Mouse (Mus musculus) megakaryocyte progenitor cell, adult 5-6 weeks (primary cell): ENCODE measurements around the gene Mecom. TPM values are rescaled to one million over a fixed set of nuclear protein-coding genes. Genes with fewer than 3 reads are reported as not detected.
"Not testable (repeated sequence)": the region's sequence is repeated elsewhere in the genome, so short reads cannot be mapped to it uniquely, and the experiment has no call there.

Source experiments
- ATAC-seq: replicated peaks from 2 replicates; pipeline ENCODE4 v1.8.0; 2016; ENCODE audit warnings: mild to moderate bottlenecking, moderate TSS enrichment, inconsistent platforms; ENCODE audit not compliant: poor library complexity
- total RNA-seq, 2 experiments: library from RNA; stranded (forward) in 1 of 2; stranded (reverse) in 1 of 2; fragments of 157-497, 149-512 nt in 1 of 2; fragments of 200-1000 nt in 1 of 2; gene quantifications; 2 replicates each; pipeline versions ENCODE4 v1.2.3 to v1.2.4; 2015 to 2017

Mecom gene
- total RNA-seq, 2 experiments from 2014 or later, result 0.17 to 4.0 TPM

DNA sequence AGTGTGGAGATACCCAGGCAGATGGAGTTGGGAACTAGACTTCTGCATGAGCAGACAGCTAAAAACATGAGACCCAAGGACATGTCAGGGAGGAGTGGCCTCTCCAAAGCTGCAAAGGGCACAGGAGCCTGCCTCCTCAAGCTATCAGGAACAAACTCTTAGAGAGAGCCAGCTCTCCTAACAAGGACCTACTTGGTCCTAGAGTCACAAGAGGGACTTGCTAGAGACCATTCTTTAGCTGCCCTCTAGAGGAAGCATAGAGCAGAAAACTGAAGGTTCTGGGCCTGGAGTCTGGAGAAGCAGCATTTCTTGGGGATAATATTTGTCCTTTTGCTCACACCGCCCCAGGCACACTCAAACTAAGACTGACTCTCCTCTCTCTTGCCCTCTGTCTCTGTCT, 99.2 kb downstream of the Mecom start:
- ATAC-seq, result peak; percentile 85

DNA sequence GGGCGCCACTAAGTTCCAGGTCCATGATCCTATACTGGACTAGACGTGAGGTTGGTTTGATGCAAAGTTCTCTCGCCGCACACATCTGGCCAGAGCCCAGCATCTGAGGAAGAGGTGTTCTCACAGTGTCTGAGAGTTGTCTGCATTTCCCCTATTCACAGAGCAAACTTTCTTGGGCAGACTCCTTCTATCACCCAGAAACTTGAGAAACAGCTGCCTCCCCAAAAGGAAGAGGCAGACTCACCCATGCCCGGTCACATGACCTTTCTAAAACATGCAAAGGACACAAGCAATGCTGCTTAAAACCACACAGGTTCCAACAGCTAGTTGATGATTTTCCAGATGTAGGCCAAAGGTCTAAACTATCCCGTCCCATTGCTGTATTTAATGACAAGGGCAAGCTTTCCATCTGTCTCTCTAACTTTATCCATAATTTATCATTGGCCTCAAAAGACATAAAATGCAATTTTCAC, 101.8 kb downstream of the Mecom start:
- no peak for ATAC-seq

DNA sequence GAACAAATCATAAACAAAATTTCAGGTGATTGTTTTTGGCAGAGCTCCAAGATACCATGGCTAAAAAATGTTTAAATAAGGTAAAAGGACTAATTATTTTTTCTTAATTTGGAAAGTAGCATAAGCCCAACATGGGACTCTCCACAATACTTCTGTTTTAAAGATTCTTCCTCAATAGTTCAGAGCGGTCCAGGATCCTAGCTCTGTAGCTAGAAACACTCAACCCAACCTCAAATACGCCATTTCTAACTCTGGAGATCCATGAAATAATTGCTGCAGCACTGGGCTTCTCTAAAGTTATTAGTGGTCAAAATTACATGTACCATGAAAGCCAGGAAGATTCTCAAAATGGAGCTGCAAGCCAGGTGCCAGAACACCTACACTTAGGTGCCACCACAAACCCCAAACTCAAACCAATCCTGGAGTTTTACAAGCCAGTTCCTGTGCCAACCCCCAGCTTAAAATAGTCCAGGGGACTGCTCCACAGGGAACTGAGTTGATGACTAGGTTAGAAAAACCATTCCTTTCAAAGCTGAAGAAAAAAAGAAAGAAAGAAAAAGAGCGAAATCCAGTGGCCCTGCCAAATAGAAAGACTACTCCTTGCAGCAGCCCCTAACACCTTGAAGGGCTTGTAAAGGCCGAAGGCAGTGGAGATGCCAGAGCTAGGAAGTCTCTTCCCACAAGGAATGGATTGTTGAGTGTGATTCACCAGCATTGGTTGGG, 102.4 kb downstream of the Mecom start:
- ATAC-seq, result no peak

DNA sequence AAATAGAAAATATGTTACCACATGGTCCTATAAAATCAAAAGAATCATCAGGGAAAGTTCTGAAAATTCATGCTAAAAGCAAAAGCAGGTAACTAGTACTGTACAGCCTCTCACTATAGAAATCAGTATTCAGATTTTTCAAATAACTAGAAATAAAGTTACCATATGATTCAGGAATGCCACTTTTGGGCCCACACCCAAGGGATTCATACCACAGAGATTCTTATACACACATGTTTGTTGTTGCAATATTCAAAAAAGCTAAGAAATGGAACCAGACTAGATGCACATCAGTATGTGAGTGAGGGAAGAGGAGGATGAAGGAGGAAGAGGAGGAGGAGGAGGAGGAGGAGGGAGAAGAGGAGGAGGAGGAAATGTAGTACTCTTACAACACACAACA, 106.2 kb downstream of the Mecom start:
- no peak for ATAC-seq

DNA sequence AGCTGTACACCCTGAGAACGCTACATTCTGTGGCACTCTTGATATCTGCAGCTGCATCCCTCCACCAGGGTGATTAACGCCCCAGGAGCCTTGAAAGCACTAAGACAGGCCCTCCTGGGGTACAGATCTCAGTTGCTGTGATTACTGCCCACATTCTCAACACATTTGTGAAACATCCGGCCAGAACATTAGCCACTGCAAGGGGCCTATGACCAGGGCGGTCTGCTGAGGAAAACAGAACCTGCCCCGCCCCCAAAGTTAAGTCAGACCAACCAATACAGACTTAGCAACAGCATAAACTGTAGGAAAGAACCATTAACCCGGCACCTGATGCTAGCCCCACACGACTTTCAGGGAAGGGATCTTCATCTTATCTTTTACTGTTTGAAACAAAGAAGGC, 109.8 kb downstream of the Mecom start:
- ATAC-seq, result no peak

DNA sequence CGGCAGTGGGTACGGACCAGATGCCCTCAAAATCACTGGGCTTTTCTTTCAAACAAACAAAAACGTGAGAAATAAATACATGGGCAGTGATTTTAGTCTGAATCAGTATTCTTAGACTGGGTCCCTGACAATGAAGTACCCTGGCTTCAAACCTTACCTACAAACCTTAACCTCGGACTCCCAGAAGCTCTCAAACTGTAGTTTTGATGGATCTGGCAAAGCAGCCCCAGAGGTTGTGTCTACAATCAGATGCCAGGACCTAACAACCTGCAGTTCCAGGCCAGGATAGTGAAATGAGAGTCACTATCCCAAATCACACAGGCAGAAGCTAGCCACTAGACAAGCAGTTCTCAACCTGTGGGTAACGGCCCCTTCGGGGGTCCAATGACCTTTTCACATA, 111.2 kb downstream of the Mecom start:
- ATAC-seq, result no peak

DNA sequence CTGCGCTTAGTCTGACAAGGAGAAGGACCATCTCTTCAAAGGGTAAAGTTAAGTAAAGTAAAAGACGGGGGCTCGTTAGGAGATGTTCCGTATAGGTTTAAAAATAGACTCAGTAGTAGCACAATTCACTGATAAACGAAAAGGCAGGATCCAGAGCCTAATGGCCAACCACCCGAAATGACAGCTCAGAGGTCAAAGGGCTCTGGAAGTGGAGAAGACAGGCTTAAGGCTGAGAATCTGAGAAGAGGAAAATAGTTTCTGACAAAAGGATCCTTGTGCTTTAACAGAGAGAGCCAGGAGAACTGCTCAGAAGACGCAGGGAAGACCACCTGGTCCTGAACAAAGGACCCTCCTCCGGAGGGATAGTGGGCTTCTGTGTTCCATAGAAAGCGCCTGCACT, 111.7 kb downstream of the Mecom start:
- no peak for ATAC-seq

DNA sequence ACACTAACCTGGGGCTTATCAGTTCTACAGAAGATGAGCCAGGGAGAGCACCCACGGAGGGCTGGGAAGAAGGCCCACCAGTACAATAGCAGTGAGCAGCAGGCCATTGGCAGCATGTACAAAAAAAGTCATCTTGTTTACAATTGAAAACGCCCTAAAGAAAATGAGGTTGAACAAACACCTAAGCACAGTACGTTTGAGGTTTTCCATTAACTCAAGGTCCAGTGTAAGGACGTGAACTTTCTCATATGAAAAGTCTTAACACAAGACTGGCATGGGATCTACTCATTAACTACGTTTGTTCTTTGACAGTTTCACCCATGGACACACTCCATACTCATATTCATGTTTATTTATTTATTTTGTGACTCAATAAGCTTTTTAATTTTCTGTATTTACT, 118.9 kb downstream of the Mecom start:
- no peak for ATAC-seq

DNA sequence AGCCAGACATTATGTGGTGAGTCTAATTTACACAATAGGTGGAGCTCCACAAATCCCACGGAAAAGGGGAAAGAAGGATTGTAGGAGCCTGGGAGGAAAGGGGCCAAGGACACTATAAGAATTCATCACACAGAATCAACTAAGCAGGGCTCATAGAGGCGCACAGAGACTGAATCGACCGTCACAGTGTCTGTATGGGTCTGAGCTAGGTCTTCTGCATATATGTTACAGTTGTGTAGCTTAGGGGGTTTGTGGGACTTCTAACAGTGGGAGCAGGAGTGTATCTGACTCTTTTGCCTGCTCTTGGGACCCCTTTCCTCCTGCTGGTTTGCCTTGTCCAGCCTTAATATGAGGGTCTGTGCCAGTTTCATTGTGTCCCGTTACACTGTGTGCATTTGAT, 123.8 kb downstream of the Mecom start:
- no peak for ATAC-seq

DNA sequence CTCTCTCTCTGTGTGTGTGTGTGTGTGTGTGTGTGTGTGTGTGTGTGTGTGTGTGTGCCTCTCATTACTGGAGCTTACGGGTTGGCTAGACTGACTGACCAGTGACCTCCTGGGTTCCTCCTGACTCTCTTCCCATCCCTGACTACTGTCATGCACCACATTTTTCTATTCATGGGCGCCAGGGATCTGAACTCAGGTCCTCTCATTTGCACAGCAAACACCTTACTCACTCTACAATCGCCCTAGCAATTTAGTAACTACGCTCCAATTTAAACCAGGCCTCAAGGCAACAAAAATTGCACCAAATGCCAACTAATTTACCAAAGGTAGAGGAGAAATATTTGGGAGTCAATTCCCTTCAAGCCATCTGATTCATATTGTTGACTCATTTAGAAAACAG, 125.9 kb downstream of the Mecom start:
- not testable (repeated sequence) for ATAC-seq

DNA sequence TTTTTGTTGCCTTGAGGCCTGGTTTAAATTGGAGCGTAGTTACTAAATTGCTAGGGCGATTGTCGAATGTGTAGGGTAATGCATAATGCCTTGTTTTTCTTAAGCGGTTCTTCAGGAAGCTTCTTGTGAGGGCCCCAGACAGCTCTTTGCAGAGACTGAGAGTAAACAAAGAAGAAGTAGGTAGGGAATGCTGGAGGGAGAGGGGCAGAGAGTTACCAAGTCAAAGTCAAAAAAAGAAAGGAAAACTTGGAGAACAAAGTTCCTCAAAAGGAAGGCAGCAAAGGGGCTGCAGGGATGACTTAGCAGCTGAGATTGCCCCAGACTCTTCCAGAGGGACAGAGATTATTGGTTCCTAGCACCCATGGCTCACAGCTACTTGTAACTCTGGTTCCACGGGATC, 126.9 kb downstream of the Mecom start:
- ATAC-seq, result no peak

DNA sequence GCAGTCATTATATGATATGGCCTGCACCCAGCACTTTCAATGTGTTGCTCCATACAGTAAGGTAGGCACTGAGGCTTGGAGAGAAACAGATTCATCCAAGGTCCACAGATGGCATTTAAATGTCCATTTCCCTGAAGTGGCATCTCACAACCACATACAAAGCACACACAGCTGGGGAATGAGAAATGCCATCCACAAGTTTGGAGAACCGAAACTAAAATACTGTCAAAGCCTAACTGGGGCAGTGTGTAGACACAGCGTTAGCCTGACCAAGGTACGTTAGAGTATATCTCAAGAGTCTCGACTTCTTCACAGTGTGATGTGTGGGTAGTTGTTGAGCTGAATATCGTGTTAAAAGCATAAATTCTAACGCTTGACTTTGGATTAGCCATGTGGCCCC, 133.6 kb downstream of the Mecom start:
- peak; percentile 69 for ATAC-seq

DNA sequence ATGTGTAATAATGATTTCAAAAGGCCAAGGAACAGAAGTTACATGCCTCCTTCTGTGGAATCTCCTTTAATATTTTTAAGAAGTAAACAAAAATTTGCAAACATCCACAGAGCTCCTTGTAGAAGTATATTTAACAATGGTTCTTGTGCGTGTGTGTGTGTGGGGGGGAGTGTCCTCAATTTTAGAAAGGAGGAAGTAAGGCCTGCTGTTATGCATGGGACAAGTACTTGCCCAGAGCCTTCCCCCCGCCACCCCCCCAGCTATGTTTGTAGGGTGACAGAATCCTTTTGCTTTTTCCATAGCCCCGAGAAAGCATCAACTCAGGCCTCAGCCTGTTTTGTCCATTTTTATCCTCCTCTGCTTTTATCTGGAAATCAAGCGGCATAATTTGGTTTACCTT, 137.0 kb downstream of the Mecom start:
- ATAC-seq, result peak; percentile 58

DNA sequence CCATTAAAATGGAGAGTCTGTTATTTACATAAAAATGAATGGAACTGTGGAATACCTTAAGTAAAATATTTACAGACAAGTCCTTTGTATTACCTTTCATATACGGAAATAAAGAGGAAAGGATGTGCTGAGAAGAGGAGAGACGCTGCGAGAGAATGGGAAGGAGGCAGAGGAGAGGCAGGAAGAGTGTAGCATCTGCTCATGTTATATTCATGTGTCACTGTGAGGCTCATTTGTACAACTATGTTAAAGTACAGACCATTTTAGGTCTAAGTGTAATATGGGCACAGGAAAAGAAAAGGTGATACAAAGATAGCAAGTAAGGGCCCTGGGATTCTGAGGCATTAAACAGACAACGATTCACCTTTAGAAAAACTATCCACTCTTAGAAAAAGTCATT, 143.0 kb downstream of the Mecom start:
- no peak for ATAC-seq

DNA sequence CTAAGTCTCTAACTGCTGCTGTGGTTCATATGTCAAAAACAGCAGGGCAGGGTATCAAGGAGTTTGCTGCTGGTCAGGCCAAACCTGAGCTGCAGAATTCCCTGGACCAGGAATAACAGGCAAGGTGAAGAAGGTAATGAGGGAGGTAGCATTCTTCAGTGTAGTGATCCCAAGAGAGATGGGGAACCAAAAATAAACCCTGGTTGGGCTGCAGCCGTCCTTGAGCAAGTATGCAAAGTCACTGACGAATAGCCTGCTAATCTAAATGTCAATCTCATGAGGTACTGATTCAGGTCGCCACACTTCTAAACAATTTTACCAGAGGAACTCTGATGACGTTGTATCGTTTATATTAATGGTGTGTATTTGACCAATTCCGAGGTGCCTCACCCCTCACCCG, 148.9 kb downstream of the Mecom start:
- no peak for ATAC-seq

DNA sequence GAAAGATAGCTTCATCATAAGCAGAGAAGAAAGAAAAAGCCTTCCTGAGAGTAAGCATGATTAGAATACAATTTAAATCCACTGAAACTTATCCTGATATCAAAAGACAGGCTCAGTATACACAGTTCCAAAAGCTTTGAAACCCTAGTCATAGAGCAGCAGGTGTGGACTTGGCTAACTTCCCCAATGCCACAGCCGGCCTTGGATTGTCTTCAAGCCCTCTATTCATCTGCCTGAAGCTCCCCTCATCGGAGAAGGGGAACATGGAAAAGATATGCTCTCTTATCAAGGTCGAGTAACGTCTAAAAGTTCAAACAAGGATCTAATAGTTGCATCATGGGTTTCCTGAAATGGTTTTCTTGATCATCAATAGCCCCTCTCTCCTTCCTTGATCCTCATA, 152.9 kb downstream of the Mecom start:
- ATAC-seq, result no peak

DNA sequence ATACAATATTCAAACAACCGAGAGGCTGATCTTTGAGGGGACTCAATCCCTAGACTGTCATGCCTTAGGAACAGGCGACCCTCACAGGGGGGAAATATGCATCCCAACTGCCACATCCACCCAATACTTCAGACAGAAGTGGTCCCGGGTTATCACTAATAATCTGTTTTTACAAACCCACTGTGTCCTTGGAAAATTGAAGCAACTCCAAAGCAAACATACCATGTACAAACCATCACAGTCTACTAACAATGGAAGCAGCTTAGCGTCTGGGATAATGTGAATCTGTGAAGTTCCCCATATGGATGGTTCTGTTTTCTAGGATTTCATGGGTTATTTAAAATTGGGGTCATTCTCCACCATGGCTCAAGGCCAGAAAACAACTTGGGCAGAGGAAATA, 155.1 kb downstream of the Mecom start:
- ATAC-seq, result no peak

DNA sequence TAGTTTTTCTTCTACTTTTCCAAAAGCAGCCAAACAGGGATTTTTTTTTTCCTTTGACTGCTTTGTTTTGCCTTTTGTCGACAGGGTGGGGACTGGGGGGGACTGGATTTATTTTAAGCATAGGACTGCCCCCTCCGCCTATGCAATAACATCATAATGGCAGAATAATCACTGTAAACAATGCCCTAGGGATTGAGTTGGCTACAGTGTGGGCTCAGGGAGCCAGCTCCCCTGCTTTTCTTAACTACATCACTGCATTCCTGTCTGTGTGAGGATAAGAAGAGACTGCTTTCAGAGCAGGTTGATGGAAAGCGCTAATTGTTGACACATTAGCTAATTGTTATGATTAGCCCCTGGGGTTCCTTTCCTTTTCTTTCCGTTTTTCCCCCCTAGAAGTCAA, 155.6 kb downstream of the Mecom start:
- no peak for ATAC-seq

DNA sequence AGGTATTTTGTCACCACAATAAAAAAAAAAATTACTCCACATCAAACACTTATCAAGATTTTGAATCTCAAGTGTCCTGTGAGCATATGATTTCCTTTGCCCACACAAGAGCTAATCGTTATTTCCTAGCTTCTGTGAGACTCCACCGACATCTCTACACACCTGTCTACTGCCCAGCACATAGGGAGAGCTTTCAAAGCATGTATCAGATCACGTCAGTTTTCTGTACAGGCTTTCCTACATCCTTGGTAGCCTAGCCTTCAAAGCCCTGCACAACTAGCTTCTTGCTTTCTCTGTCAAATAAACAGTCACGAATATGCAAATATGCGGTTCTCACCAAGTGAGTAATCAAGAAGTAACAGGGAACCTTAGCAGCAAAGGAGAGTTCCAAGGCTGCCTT, 157.5 kb downstream of the Mecom start:
- ATAC-seq, result no peak

DNA sequence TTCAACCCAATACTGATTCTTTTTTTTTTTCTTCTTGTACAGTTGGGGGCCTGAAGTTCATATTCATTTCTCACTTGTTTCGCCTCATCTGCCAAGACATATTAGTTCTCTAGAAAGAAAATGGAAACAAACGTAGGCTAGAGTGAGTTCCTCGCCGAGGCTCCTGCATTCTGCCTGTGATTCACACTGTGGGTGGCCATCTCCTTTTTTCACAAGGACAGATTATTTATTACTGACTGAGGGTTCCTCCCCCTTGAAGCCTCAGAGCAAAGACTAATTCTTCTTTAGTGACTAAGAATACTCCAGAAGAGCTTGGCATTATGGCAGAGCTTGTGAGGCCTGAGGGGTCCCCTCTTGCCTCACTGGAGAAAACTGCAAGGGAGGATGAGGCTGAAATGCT, 167.5 kb downstream of the Mecom start:
- ATAC-seq, result no peak

DNA sequence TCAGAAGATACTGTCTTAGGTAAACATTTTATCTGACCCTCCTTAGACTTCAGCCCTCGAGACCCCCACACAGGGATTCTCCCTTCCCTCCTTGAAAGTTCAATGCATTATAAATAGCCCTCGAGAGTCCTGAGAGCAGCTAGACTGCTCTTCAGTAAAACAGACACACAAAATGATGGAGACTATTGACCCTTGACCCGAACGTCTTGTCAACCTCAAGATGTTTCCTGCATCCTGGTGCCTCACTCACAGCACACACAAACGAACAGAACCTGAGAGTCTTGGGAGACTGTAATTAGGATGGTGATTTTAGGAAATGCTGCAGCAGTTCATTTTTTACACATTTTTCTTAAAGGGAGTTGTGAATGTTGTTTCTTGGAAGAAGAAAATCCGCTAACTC, 168.5 kb downstream of the Mecom start:
- ATAC-seq, result no peak

DNA sequence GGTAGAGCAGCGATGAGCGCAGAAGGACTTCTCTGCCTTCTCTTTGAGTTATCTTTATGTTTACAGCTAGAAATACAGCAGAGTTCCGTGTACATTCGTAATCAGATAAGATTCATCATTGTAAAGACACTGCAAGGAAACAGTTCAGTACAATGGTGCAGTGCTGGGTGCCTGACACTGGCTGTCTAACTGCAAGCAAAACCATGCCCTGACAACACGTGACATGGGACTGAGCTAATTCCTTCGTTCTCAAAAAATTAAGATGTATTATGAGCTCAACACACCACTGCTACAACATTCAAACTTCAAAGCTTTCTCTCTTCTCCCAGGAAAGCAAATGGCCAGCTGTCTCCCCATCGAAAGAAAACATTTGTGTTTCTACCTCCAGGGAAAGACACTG, 176.3 kb downstream of the Mecom start:
- no peak for ATAC-seq

DNA sequence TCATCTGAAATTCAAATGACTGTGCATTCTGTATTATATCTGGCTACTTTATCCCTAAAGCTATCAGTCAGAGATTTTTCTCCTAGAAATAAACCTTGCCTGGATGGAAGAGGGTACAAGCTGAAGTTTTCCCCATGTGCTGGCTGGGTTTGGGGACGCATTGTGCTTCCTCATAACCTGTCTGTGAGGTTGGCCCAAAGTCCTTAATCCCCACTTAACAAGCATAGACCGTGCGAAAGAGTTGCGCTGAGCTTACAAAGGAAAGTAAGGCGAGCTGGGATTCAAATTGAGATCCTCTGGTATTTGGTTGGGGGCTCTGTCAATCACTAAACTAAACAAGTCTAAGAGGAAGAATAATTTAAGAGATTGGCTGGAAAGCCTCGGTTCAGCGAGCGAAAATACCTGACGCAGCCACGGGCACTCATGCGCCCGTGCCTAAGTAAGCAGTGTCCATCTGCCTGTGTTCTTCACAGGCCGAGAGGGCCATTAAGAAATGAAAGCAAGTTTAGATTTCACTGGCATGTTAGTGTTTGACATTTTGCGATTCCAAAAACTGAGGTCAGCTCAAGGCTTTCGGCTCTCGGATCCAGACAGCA, 176.8 kb downstream of the Mecom start:
- ATAC-seq, result no peak
